Mouse (Mus musculus) kidney, postnatal 0 days (tissue): ENCODE measurements at regions not wholly inside any gene's neighbourhood (a gene's known extent, or its start where the extent isn't known, plus 50 kb on each side); places are given as distances from the start of the nearest gene placed in this dataset.

Source experiments
- ATAC-seq: fragments of 200-750 bp; cut with Nextera tagmentation; replicated peaks from 2 replicates; pipeline ENCODE4 v1.8.0; 2017; ENCODE audit warnings: low read depth, moderate number of reproducible peaks, moderate TSS enrichment, moderate library complexity; ENCODE audit not compliant: low FRiP score
- DNase-seq: peaks from one replicate; pipeline ENCODE4 v3.0.0-alpha.2; 2016; ENCODE audit warnings: low spot score
- H3K27ac ChIP-seq: fragments of 300-500 bp; sonication (generic); 2 replicates; pipeline ENCODE4 v1.5.1; 2014; ENCODE audit warnings: mild to moderate bottlenecking
- H3K27me3 ChIP-seq: fragments of 300-500 bp; sonication (generic); 2 replicates; pipeline ENCODE4 v1.6.1; 2014; ENCODE audit warnings: low read length, mixed read lengths; ENCODE audit not compliant: insufficient read depth
- H3K36me3 ChIP-seq: fragments of 300-500 bp; sonication (generic); 2 replicates; pipeline ENCODE4 v1.6.1; 2014; ENCODE audit warnings: low read length, mixed read lengths; ENCODE audit not compliant: insufficient read depth
- H3K4me1 ChIP-seq: fragments of 300-500 bp; sonication (generic); replicated peaks from 2 replicates; pipeline ENCODE4 v1.6.1; 2014; ENCODE audit warnings: antibody characterized with exemption, low read length, mixed read lengths; ENCODE audit not compliant: insufficient read depth
- H3K4me2 ChIP-seq: fragments of 300-500 bp; sonication (generic); 2 replicates; pipeline ENCODE4 v1.6.1; 2014; ENCODE audit warnings: mild to moderate bottlenecking, low read length, moderate library complexity, mixed read lengths
- H3K4me3 ChIP-seq: fragments of 300-500 bp; sonication (generic); replicated peaks from 2 replicates; pipeline ENCODE4 v1.5.1; 2014; ENCODE audit warnings: low read depth, low read length
- H3K9ac ChIP-seq: fragments of 300-500 bp; sonication (generic); 2 replicates; pipeline ENCODE4 v1.6.1; 2014; ENCODE audit warnings: low read depth, low read length
- H3K9me3 ChIP-seq: fragments of 300-500 bp; sonication (generic); replicated peaks from 2 replicates; pipeline ENCODE4 v1.6.1; 2016; ENCODE audit warnings: low read length, inconsistent platforms, mixed read lengths
- CTCF ChIP-seq: IDR thresholded peaks from 2 replicates; pipeline ENCODE4 v1.5.1; 2016; ENCODE audit warnings: antibody characterized with exemption, low read depth, mild to moderate bottlenecking, moderate library complexity
- WGBS: fragments of 180-500 bp; shearing (Covaris S2); extraction: QIAGEN DNeasy Blood & Tissue Kit; methylation state at CpG from one replicate; pipeline ENCODE4 v1.1.7; 2014; 5-methylcytosine and 5-hydroxymethylcytosine counted together

DNA sequence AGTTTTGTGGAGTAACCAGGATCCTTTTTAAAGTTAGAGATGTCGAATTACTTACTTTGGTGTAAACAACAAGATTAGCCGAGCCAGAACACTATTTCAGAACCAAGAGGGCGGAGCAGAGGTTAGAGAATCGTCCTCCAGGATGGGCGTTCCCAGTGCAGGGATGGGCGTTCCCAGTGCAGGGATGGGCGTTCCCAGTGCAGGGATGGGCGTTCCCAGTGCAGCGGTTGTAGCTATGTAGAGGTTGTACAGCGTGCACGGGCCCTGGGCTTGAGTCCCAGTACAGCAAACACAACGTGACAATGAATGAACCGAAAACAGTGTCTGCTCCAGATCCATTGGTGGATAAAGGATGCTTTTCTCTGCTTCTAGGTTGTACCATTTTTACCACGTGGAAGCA is 125.8 kb upstream of the Tbc1d5 start:
- 41% methylated on average over 14 of the region's 14 CpGs for WGBS
- ATAC-seq (no peak), DNase-seq (no peak)
- no peak overlapping the region for H3K27ac ChIP-seq
- no peak for TF ChIP-seq CTCF
- H3K9me3 ChIP-seq: no peaks in the 10 kb centered on the region
- no peaks in the 10 kb centered on the region for H3K27me3 ChIP-seq
- H3K36me3 ChIP-seq: no peaks in the 10 kb centered on the region
- no peaks in the 10 kb centered on the region for H3K4me1 ChIP-seq
- no peak overlapping the region for H3K4me3 ChIP-seq
- H3K4me2 ChIP-seq: peak overlapping the region; percentile 23; the same call in 1 of the 2 replicates
- no peak overlapping the region for H3K9ac ChIP-seq

GRCm38 (mm10) chr17:51290741-51291140 is 111.6 kb upstream of the Tbc1d5 start:
- Histone ChIP-seq H3K4me1 (no peaks in the 10 kb centered on the region), H3K4me2 (no peak overlapping the region), H3K27me3 (no peaks in the 10 kb centered on the region), H3K36me3 (no peaks in the 10 kb centered on the region), H3K9ac (no peak overlapping the region), H3K4me3 (no peak overlapping the region), H3K9me3 (no peaks in the 10 kb centered on the region), H3K27ac (no peak overlapping the region)
- DNase-seq: no peak
- WGBS: 83% methylated on average over 1 of the region's 1 CpGs
- TF ChIP-seq CTCF: no peak
- ATAC-seq: no peak

- H3K27me3 ChIP-seq: no peaks in the 10 kb centered on the region
- 73% methylated on average over 7 of the region's 7 CpGs for WGBS
- no peak for DNase-seq
- H3K9ac ChIP-seq: no peak overlapping the region
- H3K4me1 ChIP-seq: no peaks in the 10 kb centered on the region
- no peak for ATAC-seq
- TF ChIP-seq CTCF: peak; percentile 45; the same call in 1 of the 2 replicates
- H3K36me3 ChIP-seq: no peaks in the 10 kb centered on the region
- no peak overlapping the region for H3K4me2 ChIP-seq
- H3K9me3 ChIP-seq: no peaks in the 10 kb centered on the region
- H3K27ac ChIP-seq: no peak overlapping the region
- H3K4me3 ChIP-seq: no peak overlapping the region
These were observed 109.6 kb upstream of the Tbc1d5 start for GRCm38 (mm10) chr17:51288751-51289150.

GRCm38 (mm10) chr17:51287878-51288277 is 108.7 kb upstream of the Tbc1d5 start:
- DNase-seq: no peak
- ATAC-seq: no peak
- WGBS: 80% methylated on average over 8 of the region's 8 CpGs
- no peak overlapping the region for H3K4me2 ChIP-seq
- no peak overlapping the region for H3K27ac ChIP-seq
- H3K4me3 ChIP-seq: no peak overlapping the region
- H3K9me3 ChIP-seq: no peaks in the 10 kb centered on the region
- no peak for TF ChIP-seq CTCF
- H3K36me3 ChIP-seq: no peaks in the 10 kb centered on the region
- H3K27me3 ChIP-seq: no peaks in the 10 kb centered on the region
- no peak overlapping the region for H3K9ac ChIP-seq
- H3K4me1 ChIP-seq: no peaks in the 10 kb centered on the region

DNA sequence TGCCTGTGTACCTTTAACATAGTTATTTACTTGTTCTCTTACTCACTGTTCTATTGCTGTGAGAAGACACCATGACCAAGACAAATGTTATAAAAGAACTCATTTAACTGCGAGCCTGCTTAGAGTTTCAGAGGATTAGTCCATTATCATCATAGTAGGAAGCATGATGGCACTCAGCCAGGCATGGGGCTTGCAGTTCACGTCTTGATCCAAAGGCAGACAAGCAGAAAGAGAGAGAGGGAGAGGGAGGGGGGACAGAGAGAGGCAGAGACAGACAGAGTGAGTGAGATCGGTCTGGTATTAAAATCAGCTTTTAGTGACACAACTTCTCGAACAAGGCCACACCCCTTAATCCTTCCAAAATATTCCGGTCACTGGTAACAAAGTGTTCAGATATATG is 106.2 kb upstream of the Tbc1d5 start:
- 80% methylated on average over 5 of the region's 5 CpGs for WGBS
- DNase-seq: no peak
- H3K9me3 ChIP-seq: no peaks in the 10 kb centered on the region
- TF ChIP-seq CTCF: no peak
- H3K4me1 ChIP-seq: no peaks in the 10 kb centered on the region
- no peak overlapping the region for H3K9ac ChIP-seq
- H3K4me2 ChIP-seq: no peak overlapping the region
- H3K27me3 ChIP-seq: no peaks in the 10 kb centered on the region
- no peaks in the 10 kb centered on the region for H3K36me3 ChIP-seq
- no peak overlapping the region for H3K4me3 ChIP-seq
- H3K27ac ChIP-seq: no peak overlapping the region
- no peak for ATAC-seq

GRCm38 (mm10) chr17:51278771-51279170 is 99.6 kb upstream of the Tbc1d5 start:
- Histone ChIP-seq H3K27ac (no peak overlapping the region), H3K36me3 (no peaks in the 10 kb centered on the region), H3K9ac (no peak overlapping the region), H3K4me2 (no peak overlapping the region), H3K9me3 (no peaks in the 10 kb centered on the region), H3K4me1 (no peaks in the 10 kb centered on the region), H3K4me3 (no peak overlapping the region), H3K27me3 (no peaks in the 10 kb centered on the region)
- DNase-seq: no peak
- ATAC-seq: no peak
- no peak for TF ChIP-seq CTCF
- 75% methylated on average over 7 of the region's 7 CpGs for WGBS

GRCm38 (mm10) chr17:51278094-51278493 is 98.9 kb upstream of the Tbc1d5 start:
- no peak overlapping the region for H3K9ac ChIP-seq
- WGBS: 81% methylated on average over 2 of the region's 2 CpGs
- DNase-seq: no peak
- H3K36me3 ChIP-seq: no peaks in the 10 kb centered on the region
- H3K27ac ChIP-seq: no peak overlapping the region
- no peak for TF ChIP-seq CTCF
- H3K9me3 ChIP-seq: no peaks in the 10 kb centered on the region
- no peaks in the 10 kb centered on the region for H3K4me1 ChIP-seq
- no peak overlapping the region for H3K4me2 ChIP-seq
- no peaks in the 10 kb centered on the region for H3K27me3 ChIP-seq
- no peak overlapping the region for H3K4me3 ChIP-seq
- no peak for ATAC-seq
